Mouse (Mus musculus) CD4-positive, CD25-positive, alpha-beta regulatory T cell, adult 2 months (primary cell): Measurements from ENCODE around the gene Zfp141.
A peak's percentile ranks its signal among the peaks of the same experiment; 100 is the strongest.

Experiments used
- DNase-seq: peaks from one replicate; pipeline ENCODE4 v3.0.0-alpha.2; 2012; ENCODE audit warnings: low read depth, low spot score

Gene Zfp141

GRCm38 (mm10) chr7:42505588-42505987 lies at the start of gene Zfp141:
Gene Zfp141, minus strand, starts transcription at chr7:42505740.
- peak; percentile 90 for DNase-seq

GRCm38 (mm10) chr7:42551766-42552165 lies 46.2 kb upstream of the Zfp141 start:
- DNase-seq: no peak

GRCm38 (mm10) chr7:42505186-42505585 lies 354 bp downstream of the Zfp141 start:
- peak; percentile 42 for DNase-seq

- DNase-seq: no peak
Observed at GRCm38 (mm10) chr7:42498248-42498647, 7.3 kb downstream of the Zfp141 start.

- no peak for DNase-seq
Observed at GRCm38 (mm10) chr7:42497356-42497755, 8.2 kb downstream of the Zfp141 start.

- DNase-seq: no peak
Observed at GRCm38 (mm10) chr7:42496202-42496601, 9.3 kb downstream of the Zfp141 start.

- DNase-seq: peak; percentile 19
Observed at GRCm38 (mm10) chr7:42490859-42491258, 14.7 kb downstream of the Zfp141 start.

- no peak for DNase-seq
Observed at GRCm38 (mm10) chr7:42490358-42490757, 15.2 kb downstream of the Zfp141 start.

GRCm38 (mm10) chr7:42454640-42455039 lies 50.9 kb downstream of the Zfp141 start:
- DNase-seq: no peak

- peak; percentile 50 for DNase-seq
Observed at GRCm38 (mm10) chr7:42450618-42451017, 54.9 kb downstream of the Zfp141 start.

- no peak for DNase-seq
Observed at GRCm38 (mm10) chr7:42447850-42448249, 57.7 kb downstream of the Zfp141 start, which contains the start of gene 4933421I07Rik. Gene 4933421I07Rik, minus strand, starts transcription at chr7:42448120.

- DNase-seq: no peak
Observed at GRCm38 (mm10) chr7:42447352-42447751, 58.2 kb downstream of the Zfp141 start.
